Mouse (Mus musculus) forebrain, embryonic 14.5 days (tissue): ENCODE measurements around the gene Fez2. TPM values are rescaled to one million over a fixed set of nuclear protein-coding genes. Genes with fewer than 3 reads are reported as not detected.

Source experiments
- ATAC-seq: fragments of 200-750 bp; cut with Nextera tagmentation; 2 replicates; pipeline ENCODE4 v1.8.0; 2017; ENCODE audit warnings: mild to moderate bottlenecking, moderate library complexity
- DNase-seq: peaks from one replicate; pipeline ENCODE4 v3.0.0-alpha.2; 2015; ENCODE audit warnings: low spot score
- H3K27ac ChIP-seq: fragments of 300-500 bp; sonication (generic); 2 replicates; pipeline ENCODE4 v1.5.1; 2014; ENCODE audit warnings: low read depth, mild to moderate bottlenecking, control low read depth, low read length, moderate library complexity
- H3K27me3 ChIP-seq: fragments of 300-500 bp; sonication (generic); replicated peaks from 2 replicates; pipeline ENCODE4 v1.6.1; 2014; ENCODE audit warnings: low read length, control low read depth, mixed read lengths; ENCODE audit not compliant: control insufficient read depth, insufficient read depth
- H3K36me3 ChIP-seq: fragments of 300-500 bp; sonication (generic); 2 replicates; pipeline ENCODE4 v1.6.1; 2014; ENCODE audit warnings: low read length, control low read depth; ENCODE audit not compliant: control insufficient read depth, insufficient read depth
- H3K4me1 ChIP-seq: fragments of 300-500 bp; sonication (generic); 2 replicates; pipeline ENCODE4 v1.6.1; 2014; ENCODE audit warnings: antibody characterized with exemption, low read length, control low read depth; ENCODE audit not compliant: control insufficient read depth, insufficient read depth
- H3K4me2 ChIP-seq: fragments of 300-500 bp; sonication (generic); 2 replicates; pipeline ENCODE4 v1.6.1; 2014; ENCODE audit warnings: mild to moderate bottlenecking, control low read depth, low read length
- H3K4me3 ChIP-seq: fragments of 300-500 bp; sonication (generic); 2 replicates; pipeline ENCODE4 v1.5.1; 2014; ENCODE audit warnings: low read depth, low read length, control low read depth
- H3K9ac ChIP-seq: fragments of 300-500 bp; sonication (generic); 2 replicates; pipeline ENCODE4 v1.6.1; 2014; ENCODE audit warnings: mild to moderate bottlenecking, low read length, control low read depth, moderate library complexity
- H3K9me3 ChIP-seq: fragments of 300-500 bp; sonication (generic); replicated peaks from 2 replicates; pipeline ENCODE4 v1.6.1; 2016; ENCODE audit warnings: low read length, control low read depth, mixed read lengths; ENCODE audit not compliant: control insufficient read depth
- WGBS: fragments of 180-500 bp; shearing (Covaris S2); extraction: QIAGEN DNeasy Blood & Tissue Kit; methylation state at CpG from one replicate; pipeline ENCODE4 v1.1.7; 2014; 5-methylcytosine and 5-hydroxymethylcytosine counted together
- polyA plus RNA-seq: library from polyadenylated mRNA; unstranded; fragments of >200 nt; fragmentation: Nextera tagmentation; extraction: Ambion mirVana; gene quantifications from 2 replicates; pipeline ENCODE4 v1.2.1, GENCODE M21; 2014

Gene Fez2
- polyA plus RNA-seq, 1 experiment from 2014 or later, result 42.6 TPM

- Histone ChIP-seq H3K27ac (no peak overlapping the region), H3K9ac (no peak overlapping the region), H3K27me3 (no peaks in the 10 kb centered on the region), H3K4me3 (no peak overlapping the region), H3K9me3 (no peaks in the 10 kb centered on the region), H3K4me2 (no peak overlapping the region), H3K4me1 (0 out of 2 replicates have a peak, but pooled peaks cover 2% of the 10 kb centered on the region), H3K36me3 (no peaks in the 10 kb centered on the region)
- 82% methylated on average over 4 of the region's 4 CpGs for WGBS
- DNase-seq (no peak), ATAC-seq (0 out of 2 replicates have a peak, but pooled peaks have one; percentile 20)
Observed at GRCm38 (mm10) chr17:78327187-78327586, 90.8 kb downstream of the Fez2 start.

- Histone ChIP-seq H3K9ac (no peak overlapping the region), H3K4me3 (no peak overlapping the region), H3K4me1 (0 out of 2 replicates have a peak, but pooled peaks cover 2% of the 10 kb centered on the region), H3K4me2 (no peak overlapping the region), H3K27me3 (no peaks in the 10 kb centered on the region), H3K9me3 (no peaks in the 10 kb centered on the region), H3K36me3 (no peaks in the 10 kb centered on the region), H3K27ac (no peak overlapping the region)
- no peak for ATAC-seq
- WGBS, result 80% methylated on average over 2 of the region's 2 CpGs
- no peak for DNase-seq
Observed at GRCm38 (mm10) chr17:78326381-78326780, 91.6 kb downstream of the Fez2 start.

GRCm38 (mm10) chr17:78325761-78326332 lies 92.1 kb downstream of the Fez2 start:
- Histone ChIP-seq H3K36me3 (no peaks in the 10 kb centered on the region), H3K4me3 (no peak overlapping the region), H3K4me2 (no peak overlapping the region), H3K27ac (no peak overlapping the region), H3K9me3 (no peaks in the 10 kb centered on the region), H3K4me1 (0 out of 2 replicates have a peak, but pooled peaks cover 2% of the 10 kb centered on the region), H3K9ac (no peak overlapping the region), H3K27me3 (no peaks in the 10 kb centered on the region)
- DNase-seq (no peak), ATAC-seq (no peak)
- 80% methylated on average over 7 of the region's 7 CpGs for WGBS

GRCm38 (mm10) chr17:78322369-78323335 lies 95.3 kb downstream of the Fez2 start:
- H3K4me1 ChIP-seq, result 0 out of 2 replicates have a peak, but pooled peaks cover 2% of the 10 kb centered on the region
- H3K36me3 ChIP-seq, result no peaks in the 10 kb centered on the region
- no peaks in the 10 kb centered on the region for H3K9me3 ChIP-seq
- 50% methylated on average over 18 of the region's 18 CpGs for WGBS
- no peaks in the 10 kb centered on the region for H3K27me3 ChIP-seq
- DNase-seq (peak; percentile 42), ATAC-seq (no peak)
- H3K9ac ChIP-seq, result no peak overlapping the region
- no peak overlapping the region for H3K27ac ChIP-seq
- H3K4me2 ChIP-seq, result no peak overlapping the region
- no peak overlapping the region for H3K4me3 ChIP-seq

- no peak for DNase-seq
- WGBS, result 91% methylated on average over 11 of the region's 11 CpGs
- Histone ChIP-seq H3K4me1 (0 out of 2 replicates have a peak, but pooled peaks cover 2% of the 10 kb centered on the region), H3K9me3 (no peaks in the 10 kb centered on the region), H3K9ac (no peak overlapping the region), H3K27me3 (no peaks in the 10 kb centered on the region), H3K27ac (no peak overlapping the region), H3K36me3 (no peaks in the 10 kb centered on the region), H3K4me2 (no peak overlapping the region), H3K4me3 (no peak overlapping the region)
- no peak for ATAC-seq
Observed at GRCm38 (mm10) chr17:78321216-78321835, 96.6 kb downstream of the Fez2 start.

Other genes with a start within 250 kb of the Fez2 start
- gene Crim1, start 217.9 kb downstream of the Fez2 start, polyA plus RNA-seq, result 3.6 and 5.3 TPM in 2 replicates
- gene Vit, start 89.9 kb upstream of the Fez2 start, polyA plus RNA-seq, result 4.3 and 4.8 TPM in 2 replicates